Mouse (Mus musculus): Measurements from ENCODE around the gene Ube2t. TPM values are rescaled to one million over a fixed set of nuclear protein-coding genes. Genes with fewer than 3 reads are reported as not detected.

Ube2t gene
- total RNA-seq, 2 experiments from 2014 or later: 14.9 to 36.6 TPM

- no peak for ATAC-seq (replicated peaks; ENCODE audit: poor library complexity, severe bottlenecking)
These were observed 32.4 kb downstream of the Ube2t start for GRCm38 (mm10) chr1:134994739-134995138.

- ATAC-seq (replicated peaks; ENCODE audit: poor library complexity, severe bottlenecking): no peak
These were observed 33.1 kb downstream of the Ube2t start for GRCm38 (mm10) chr1:134995437-134995836.

- ATAC-seq (replicated peaks; ENCODE audit: poor library complexity, severe bottlenecking): peak; percentile 69
These were observed 33.6 kb downstream of the Ube2t start for GRCm38 (mm10) chr1:134995954-134996353.

- ATAC-seq (replicated peaks; ENCODE audit: poor library complexity, severe bottlenecking): no peak
These were observed 34.1 kb downstream of the Ube2t start for GRCm38 (mm10) chr1:134996471-134996870.

GRCm38 (mm10) chr1:134997568-134997967 is 35.2 kb downstream of the Ube2t start:
- ATAC-seq (replicated peaks; ENCODE audit: poor library complexity, severe bottlenecking): no peak

- ATAC-seq (replicated peaks; ENCODE audit: poor library complexity, severe bottlenecking): no peak
These were observed 35.9 kb downstream of the Ube2t start for GRCm38 (mm10) chr1:134998231-134998630.

- peak; percentile 80 for ATAC-seq (replicated peaks; ENCODE audit: poor library complexity, severe bottlenecking)
These were observed 38.2 kb downstream of the Ube2t start for GRCm38 (mm10) chr1:135000527-135000926.

- no peak for ATAC-seq (replicated peaks; ENCODE audit: poor library complexity, severe bottlenecking)
These were observed 41.0 kb downstream of the Ube2t start for GRCm38 (mm10) chr1:135003346-135003745.

GRCm38 (mm10) chr1:135005696-135006095 is 43.3 kb downstream of the Ube2t start:
- no peak for ATAC-seq (replicated peaks; ENCODE audit: poor library complexity, severe bottlenecking)

GRCm38 (mm10) chr1:135009833-135010232 is 47.5 kb downstream of the Ube2t start:
- no peak for ATAC-seq (replicated peaks; ENCODE audit: poor library complexity, severe bottlenecking)

GRCm38 (mm10) chr1:135011912-135012311 is 49.5 kb downstream of the Ube2t start:
- no peak for ATAC-seq (replicated peaks; ENCODE audit: poor library complexity, severe bottlenecking)

GRCm38 (mm10) chr1:135012472-135012871 is 50.1 kb downstream of the Ube2t start:
- ATAC-seq (replicated peaks; ENCODE audit: poor library complexity, severe bottlenecking): no peak

GRCm38 (mm10) chr1:135014921-135015445 is 52.6 kb downstream of the Ube2t start:
- ATAC-seq (replicated peaks; ENCODE audit: poor library complexity, severe bottlenecking): no peak

GRCm38 (mm10) chr1:135016907-135017655 is 54.7 kb downstream of the Ube2t start:
- no peak for ATAC-seq (replicated peaks; ENCODE audit: poor library complexity, severe bottlenecking)

GRCm38 (mm10) chr1:135017656-135018015 is 55.3 kb downstream of the Ube2t start:
- ATAC-seq (replicated peaks; ENCODE audit: poor library complexity, severe bottlenecking): no peak

- peak; percentile 27; the same call in 1 of the 2 replicates for ATAC-seq (replicated peaks; ENCODE audit: poor library complexity, severe bottlenecking)
These were observed 56.9 kb downstream of the Ube2t start for GRCm38 (mm10) chr1:135019087-135019774.

GRCm38 (mm10) chr1:135019775-135020167 is 57.4 kb downstream of the Ube2t start:
- no peak for ATAC-seq (replicated peaks; ENCODE audit: poor library complexity, severe bottlenecking)

GRCm38 (mm10) chr1:135020281-135020940 is 58.0 kb downstream of the Ube2t start:
- ATAC-seq (replicated peaks; ENCODE audit: poor library complexity, severe bottlenecking): no peak

GRCm38 (mm10) chr1:135020970-135021369 is 58.6 kb downstream of the Ube2t start:
- no peak for ATAC-seq (replicated peaks; ENCODE audit: poor library complexity, severe bottlenecking)

- no peak for ATAC-seq (replicated peaks; ENCODE audit: poor library complexity, severe bottlenecking)
These were observed 59.6 kb downstream of the Ube2t start for GRCm38 (mm10) chr1:135021936-135022335.

- no peak for ATAC-seq (replicated peaks; ENCODE audit: poor library complexity, severe bottlenecking)
These were observed 61.2 kb downstream of the Ube2t start for GRCm38 (mm10) chr1:135023583-135023982.
